Mouse (Mus musculus) heart, embryonic 11.5 days (tissue): ENCODE results near the gene Polq. TPM values are rescaled to one million over a fixed set of nuclear protein-coding genes. Genes with fewer than 3 reads are reported as not detected.
"Not testable (repeated sequence)": the region's sequence is repeated elsewhere in the genome, so short reads cannot be mapped to it uniquely, and the experiment has no call there.

ENCODE experiments used
- ATAC-seq: fragments of 200-750 bp; cut with Nextera tagmentation; replicated peaks from 2 replicates; pipeline ENCODE4 v1.8.0; 2017; ENCODE audit warnings: moderate library complexity; ENCODE audit not compliant: insufficient number of reproducible peaks, low FRiP score, low TSS enrichment
- H3K27ac ChIP-seq: fragments of 300-500 bp; sonication (generic); 2 replicates; pipeline ENCODE4 v1.5.1; 2014; ENCODE audit warnings: mild to moderate bottlenecking, low read depth, low read length
- H3K27me3 ChIP-seq: fragments of 300-500 bp; sonication (generic); 2 replicates; pipeline ENCODE4 v1.6.1; 2014; ENCODE audit warnings: mild to moderate bottlenecking, low read length, mixed read lengths; ENCODE audit not compliant: control insufficient read depth, insufficient read depth
- H3K36me3 ChIP-seq: fragments of 300-500 bp; sonication (generic); 2 replicates; pipeline ENCODE4 v1.6.1; 2014; ENCODE audit warnings: mild to moderate bottlenecking, low read length, moderate library complexity, mixed read lengths; ENCODE audit not compliant: control insufficient read depth, insufficient read depth
- H3K4me1 ChIP-seq: fragments of 300-500 bp; sonication (generic); 2 replicates; pipeline ENCODE4 v1.6.1; 2014; ENCODE audit warnings: low read length; ENCODE audit not compliant: control insufficient read depth, insufficient read depth
- H3K4me2 ChIP-seq: fragments of 300-500 bp; sonication (generic); 2 replicates; pipeline ENCODE4 v1.6.1; 2014; ENCODE audit warnings: mild to moderate bottlenecking, moderate library complexity
- H3K4me3 ChIP-seq: fragments of 300-500 bp; sonication (generic); 2 replicates; pipeline ENCODE4 v1.5.1; 2014; ENCODE audit warnings: low read depth, low read length
- H3K9ac ChIP-seq: fragments of 300-500 bp; sonication (generic); 2 replicates; pipeline ENCODE4 v1.6.1; 2014; ENCODE audit warnings: mild to moderate bottlenecking, low read depth, low read length, moderate library complexity
- H3K9me3 ChIP-seq: fragments of 300-500 bp; sonication (generic); replicated peaks from 2 replicates; pipeline ENCODE4 v1.6.1; 2016; ENCODE audit warnings: low read length; ENCODE audit not compliant: control insufficient read depth
- WGBS: fragments of 180-500 bp; shearing (Covaris S2); extraction: QIAGEN DNeasy Blood & Tissue Kit; methylation state at CpG from one replicate; pipeline ENCODE4 v1.1.7; 2014; ENCODE audit not compliant: insufficient replicate concordance; 5-methylcytosine and 5-hydroxymethylcytosine counted together
- polyA plus RNA-seq: library from polyadenylated mRNA; unstranded; fragments of >200 nt; fragmentation: Nextera tagmentation; extraction: Ambion mirVana; gene quantifications from 2 replicates; pipeline ENCODE4 v1.2.1, GENCODE M21; 2014

Polq gene
- polyA plus RNA-seq, 1 experiment from 2014 or later = 10.5 TPM

DNA sequence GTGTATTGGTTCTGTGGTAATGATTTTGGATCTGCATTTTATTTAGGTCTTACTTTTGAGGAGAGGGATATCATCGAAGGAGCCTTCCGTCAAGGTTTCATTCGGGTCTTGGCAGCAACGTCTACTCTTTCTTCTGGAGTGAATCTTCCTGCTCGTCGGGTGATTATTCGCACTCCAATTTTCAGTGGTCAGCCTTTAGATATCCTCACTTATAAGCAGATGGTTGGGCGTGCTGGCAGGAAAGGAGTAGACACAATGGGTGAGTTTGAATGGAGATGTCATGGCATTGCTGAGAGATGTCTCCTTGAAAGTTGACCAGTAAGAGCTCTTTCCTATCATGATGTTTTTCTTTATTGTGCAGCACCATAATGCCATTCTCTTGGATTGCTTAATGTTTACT lies 23.2 kb downstream of the Polq start:
- no peak for ATAC-seq
- H3K4me2 ChIP-seq = no peak overlapping the region
- 94% methylated on average over 8 of the region's 8 CpGs for WGBS

DNA sequence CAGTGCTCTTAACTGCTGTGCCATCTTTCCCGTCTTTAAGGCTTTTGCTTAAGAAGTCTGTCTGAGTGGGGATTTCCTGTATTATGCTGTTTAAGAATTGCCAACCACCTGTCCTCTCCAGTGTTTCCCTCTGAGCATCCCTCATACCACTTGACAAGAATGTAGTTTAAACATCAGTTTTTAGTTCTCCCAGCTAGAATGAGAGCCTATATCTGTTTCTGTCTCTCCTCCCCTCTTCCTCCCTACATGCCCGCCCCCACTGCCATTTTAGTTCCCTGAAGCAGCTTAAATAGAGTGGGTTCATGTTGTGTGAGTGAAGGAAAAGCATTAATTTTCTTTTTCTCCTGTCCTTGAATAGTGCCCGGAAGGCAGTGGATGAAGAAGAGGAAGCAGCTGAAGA lies 48.0 kb downstream of the Polq start:
- Histone ChIP-seq H3K9ac (no peak overlapping the region), H3K4me2 (no peak overlapping the region), H3K9me3 (no peaks in the 10 kb centered on the region), H3K4me3 (no peak overlapping the region), H3K4me1 (no peaks in the 10 kb centered on the region), H3K27ac (no peak overlapping the region), H3K27me3 (no peaks in the 10 kb centered on the region), H3K36me3 (peaks cover 15% of the 10 kb centered on the region)
- WGBS = 89% methylated on average over 3 of the region's 3 CpGs
- ATAC-seq = no peak

More for the DNA sequence above, 23.2 kb downstream of the Polq start:
- no peaks in the 10 kb centered on the region for H3K9me3 ChIP-seq
- H3K4me1 ChIP-seq = no peaks in the 10 kb centered on the region
- H3K27ac ChIP-seq = no peak overlapping the region
- H3K27me3 ChIP-seq = no peaks in the 10 kb centered on the region
- no peak overlapping the region for H3K4me3 ChIP-seq
- H3K9ac ChIP-seq = no peak overlapping the region
- no peaks in the 10 kb centered on the region for H3K36me3 ChIP-seq

DNA sequence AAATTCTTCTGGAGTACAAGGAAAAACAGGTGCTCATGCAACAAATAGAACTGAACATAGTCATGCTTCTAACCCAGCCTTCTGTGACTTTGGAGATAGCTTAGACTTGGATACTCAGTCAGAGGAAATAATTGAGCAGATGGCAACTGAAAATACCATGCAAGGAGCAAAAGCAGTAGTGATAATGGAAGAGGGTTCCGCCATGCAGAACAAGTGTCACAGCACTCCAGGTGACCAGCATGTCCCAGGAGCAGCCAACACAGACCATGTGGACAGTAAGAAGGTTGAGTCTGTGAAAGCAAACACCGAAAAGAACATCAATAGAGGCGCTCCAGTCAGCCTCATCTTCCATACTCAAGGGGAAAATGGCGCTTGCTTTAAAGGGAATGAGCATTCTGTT lies 49.7 kb downstream of the Polq start:
- Histone ChIP-seq H3K4me1 (no peaks in the 10 kb centered on the region), H3K4me3 (no peak overlapping the region), H3K9me3 (no peaks in the 10 kb centered on the region), H3K4me2 (no peak overlapping the region), H3K27ac (no peak overlapping the region), H3K27me3 (no peaks in the 10 kb centered on the region), H3K36me3 (peaks cover 15% of the 10 kb centered on the region), H3K9ac (no peak overlapping the region)
- WGBS = 98% methylated on average over 4 of the region's 4 CpGs
- ATAC-seq = no peak

DNA sequence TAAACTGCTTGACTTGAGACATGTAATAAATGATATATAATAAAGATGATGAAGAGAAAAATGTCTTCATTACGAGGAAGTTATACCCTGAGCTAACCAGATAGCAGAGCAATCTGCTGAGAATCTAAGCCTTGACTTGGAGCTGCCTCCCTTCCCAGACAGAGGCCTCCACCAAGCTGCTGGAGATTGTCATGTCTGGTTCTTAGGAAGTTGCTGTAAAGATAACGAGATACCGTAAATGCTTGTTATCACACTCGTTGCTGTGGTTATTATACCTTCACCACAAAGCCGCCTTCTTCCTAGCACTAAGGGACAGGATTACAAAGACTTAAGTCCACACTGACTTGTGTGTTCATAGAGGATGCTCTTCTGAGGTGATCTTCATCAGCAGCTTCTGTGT lies 60.8 kb downstream of the Polq start:
- Histone ChIP-seq H3K4me3 (no peak overlapping the region), H3K9ac (no peak overlapping the region), H3K36me3 (peaks cover 2% of the 10 kb centered on the region; the same call in 1 of the 2 replicates), H3K9me3 (no peaks in the 10 kb centered on the region), H3K4me1 (no peaks in the 10 kb centered on the region), H3K27ac (no peak overlapping the region), H3K27me3 (no peaks in the 10 kb centered on the region), H3K4me2 (no peak overlapping the region)
- ATAC-seq = no peak
- 71% methylated on average over 5 of the region's 5 CpGs for WGBS

DNA sequence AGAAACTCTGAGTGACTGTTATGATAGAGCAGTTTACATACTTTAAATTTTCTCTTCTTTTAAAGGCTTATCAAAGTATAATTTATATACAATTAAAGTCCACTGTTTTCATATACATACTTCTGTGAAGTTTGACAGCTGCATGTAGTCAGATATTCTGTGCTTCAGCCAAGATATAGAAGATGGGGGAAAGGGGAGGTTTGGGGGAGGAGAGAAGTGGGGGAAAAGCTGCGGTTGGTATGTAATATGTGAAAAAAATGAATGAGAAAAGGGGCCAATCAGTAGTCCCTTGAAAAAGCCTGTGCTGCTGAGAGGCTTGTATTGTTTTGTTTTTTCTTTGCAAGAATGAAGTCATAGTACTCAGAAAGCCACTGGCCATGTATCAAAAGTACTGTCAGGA lies 78.1 kb downstream of the Polq start:
- peaks cover 4% of the 10 kb centered on the region; the same call in 1 of the 2 replicates for H3K36me3 ChIP-seq
- H3K4me1 ChIP-seq = no peaks in the 10 kb centered on the region
- WGBS = 79% methylated on average over 1 of the region's 1 CpGs
- H3K9ac ChIP-seq = no peak overlapping the region
- no peak overlapping the region for H3K4me2 ChIP-seq
- no peaks in the 10 kb centered on the region for H3K9me3 ChIP-seq
- H3K27ac ChIP-seq = no peak overlapping the region
- ATAC-seq = no peak
- H3K27me3 ChIP-seq = no peaks in the 10 kb centered on the region
- H3K4me3 ChIP-seq = no peak overlapping the region

DNA sequence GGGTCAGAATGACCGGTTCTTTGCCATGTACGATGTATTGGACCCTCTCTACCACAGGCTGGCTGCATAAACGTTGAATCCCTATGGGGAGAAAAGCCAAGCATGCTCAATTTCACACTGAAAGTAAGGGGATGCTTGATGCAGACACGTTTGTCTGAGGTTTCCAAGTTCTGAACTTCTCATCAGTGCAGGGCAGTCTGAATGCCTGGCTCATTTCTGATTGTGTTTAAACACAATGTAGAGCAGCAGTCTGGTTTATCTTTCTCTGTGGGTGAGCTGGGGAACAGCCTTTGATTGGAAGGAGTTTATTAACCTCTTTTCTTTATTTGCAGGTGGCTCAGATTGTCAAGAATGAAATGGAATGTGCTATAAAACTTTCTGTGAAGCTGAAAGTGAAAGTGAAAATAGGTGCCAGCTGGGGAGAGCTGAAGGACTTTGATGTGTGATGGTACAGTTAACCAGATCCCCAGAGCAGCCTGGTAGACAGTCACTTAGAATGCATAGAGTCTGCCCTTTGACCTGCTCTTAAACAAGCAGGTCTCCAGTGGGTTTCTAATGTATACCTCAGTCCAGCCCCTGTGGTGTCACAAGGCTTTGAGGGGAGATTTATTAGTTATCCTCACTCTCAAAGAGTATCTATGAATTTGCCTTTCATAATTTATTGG lies 82.7 kb downstream of the Polq start:
- Histone ChIP-seq H3K9me3 (no peaks in the 10 kb centered on the region), H3K4me1 (no peaks in the 10 kb centered on the region), H3K36me3 (peaks cover 4% of the 10 kb centered on the region; the same call in 1 of the 2 replicates), H3K4me2 (no peak overlapping the region), H3K27ac (no peak overlapping the region), H3K27me3 (no peaks in the 10 kb centered on the region), H3K4me3 (no peak overlapping the region), H3K9ac (no peak overlapping the region)
- no peak for ATAC-seq
- WGBS = 90% methylated on average over 4 of the region's 4 CpGs

- WGBS = 26% methylated on average over 5 of the region's 5 CpGs
- no peaks in the 10 kb centered on the region for H3K36me3 ChIP-seq
- no peaks in the 10 kb centered on the region for H3K27me3 ChIP-seq
- no peaks in the 10 kb centered on the region for H3K4me1 ChIP-seq
- H3K27ac ChIP-seq = no peak overlapping the region
- no peak overlapping the region for H3K4me2 ChIP-seq
- no peaks in the 10 kb centered on the region for H3K9me3 ChIP-seq
- H3K4me3 ChIP-seq = no peak overlapping the region
- no peak; the same call in 1 of the 2 replicates for ATAC-seq
- H3K9ac ChIP-seq = no peak overlapping the region
Observed at GRCm38 (mm10) chr16:37108763-37109162, 97.2 kb downstream of the Polq start.

DNA sequence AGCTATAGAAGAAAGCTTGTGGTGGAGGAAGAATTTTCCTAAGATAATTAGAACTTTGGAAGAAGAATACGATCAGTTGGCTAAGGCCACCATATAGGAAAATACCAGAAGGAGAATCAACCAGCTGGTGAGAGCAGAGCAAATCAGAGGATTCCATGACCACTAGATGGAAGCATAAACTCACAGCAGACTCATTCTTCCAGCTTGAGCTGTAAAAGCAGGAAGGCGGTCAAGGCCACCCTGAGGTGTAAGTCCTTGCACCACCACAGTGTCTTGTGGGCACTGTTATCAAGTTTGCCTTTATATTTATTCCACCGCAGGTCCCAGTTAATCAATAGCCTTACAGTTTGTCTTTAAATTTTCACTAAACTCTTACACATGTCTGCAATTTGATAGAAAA lies 97.7 kb downstream of the Polq start:
- ATAC-seq = 0 out of 2 replicates have a peak, but pooled peaks have one; percentile 63
- Histone ChIP-seq H3K4me1 (no peaks in the 10 kb centered on the region), H3K9me3 (no peaks in the 10 kb centered on the region), H3K36me3 (no peaks in the 10 kb centered on the region), H3K27me3 (no peaks in the 10 kb centered on the region), H3K27ac (no peak overlapping the region), H3K4me3 (no peak overlapping the region), H3K4me2 (no peak overlapping the region), H3K9ac (no peak overlapping the region)
- 25% methylated on average over 3 of the region's 3 CpGs for WGBS

DNA sequence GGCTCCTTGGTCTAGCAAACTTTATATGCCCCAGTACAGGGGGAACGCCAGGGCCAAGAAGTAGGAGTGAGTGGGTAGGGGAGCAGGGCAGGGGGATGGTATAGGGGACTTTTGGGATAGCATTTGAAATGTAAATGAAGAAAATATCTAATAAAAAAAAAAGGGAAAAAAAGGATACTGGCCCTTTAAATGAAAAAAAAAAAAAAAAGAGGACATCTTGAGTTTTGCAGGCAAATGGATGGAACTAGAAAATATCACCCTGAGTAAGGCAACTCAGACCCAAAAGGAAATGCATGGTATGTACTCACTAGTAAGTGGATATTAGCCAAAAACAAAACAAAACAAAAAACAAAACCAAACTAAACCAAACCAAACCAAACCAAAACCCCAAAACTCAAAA lies 113.6 kb downstream of the Polq start:
- not testable (repeated sequence) for H3K9ac ChIP-seq, H3K4me1 ChIP-seq, H3K4me3 ChIP-seq, H3K4me2 ChIP-seq, H3K27ac ChIP-seq, ATAC-seq, H3K27me3 ChIP-seq, H3K36me3 ChIP-seq, H3K9me3 ChIP-seq
- 85% methylated on average over 1 of the region's 1 CpGs for WGBS
